Mouse (Mus musculus): ENCODE data around the gene Ugt1a8. TPM values are rescaled to one million over a fixed set of nuclear protein-coding genes. Genes with fewer than 3 reads are reported as not detected.

The Ugt1a8 gene
- total RNA-seq, 2 experiments from 2014 or later = not detected

Other genes with a start within 250 kb of the Ugt1a8 start
- 11.9 and 12.1 TPM in 2 replicates for gene Dgkd, start 234.5 kb upstream of the Ugt1a8 start, total RNA-seq (2015; ENCODE audit: low replicate concordance)
- gene Dgkd, start 234.5 kb upstream of the Ugt1a8 start, total RNA-seq (2017; ENCODE audit: low replicate concordance) = 10.2 and 26.8 TPM in 2 replicates
- 2.7 and 3.8 TPM in 2 replicates for gene Usp40, start 79.3 kb upstream of the Ugt1a8 start, total RNA-seq (2015; ENCODE audit: low replicate concordance)
- 2.6 and 7.4 TPM in 2 replicates for gene Usp40, start 79.3 kb upstream of the Ugt1a8 start, total RNA-seq (2017; ENCODE audit: low replicate concordance)
- gene Ugt1a10, start 32.4 kb upstream of the Ugt1a8 start, total RNA-seq (2015; ENCODE audit: low replicate concordance) = not detected in 2 replicates
- gene Ugt1a10, start 32.4 kb upstream of the Ugt1a8 start, total RNA-seq (2017; ENCODE audit: low replicate concordance) = not detected in 2 replicates
- gene Ugt1a9, start 17.0 kb upstream of the Ugt1a8 start, total RNA-seq (2015; ENCODE audit: low replicate concordance) = not detected in 2 replicates
- 2.4 TPM in 1 of 2 replicates, not detected in the other for gene Ugt1a9, start 17.0 kb upstream of the Ugt1a8 start, total RNA-seq (2017; ENCODE audit: low replicate concordance)
- gene Ugt1a7c, start 7.2 kb downstream of the Ugt1a8 start, total RNA-seq (2015; ENCODE audit: low replicate concordance) = 7.1 and 15.5 TPM in 2 replicates
- gene Ugt1a7c, start 7.2 kb downstream of the Ugt1a8 start, total RNA-seq (2017; ENCODE audit: low replicate concordance) = 9.9 and 11.0 TPM in 2 replicates
- not detected in 2 replicates for gene Ugt1a6b, start 15.4 kb downstream of the Ugt1a8 start, total RNA-seq (2015; ENCODE audit: low replicate concordance)
- not detected in 2 replicates for gene Ugt1a6b, start 15.4 kb downstream of the Ugt1a8 start, total RNA-seq (2017; ENCODE audit: low replicate concordance)
- gene Ugt1a6a, start 47.0 kb downstream of the Ugt1a8 start, total RNA-seq (2015; ENCODE audit: low replicate concordance) = 1.3 TPM in 1 of 2 replicates, not detected in the other
- gene Ugt1a6a, start 47.0 kb downstream of the Ugt1a8 start, total RNA-seq (2017; ENCODE audit: low replicate concordance) = 0.70 and 2.3 TPM in 2 replicates
- not detected in 2 replicates for gene Ugt1a5, start 78.2 kb downstream of the Ugt1a8 start, total RNA-seq (2015; ENCODE audit: low replicate concordance)
- not detected in 2 replicates for gene Ugt1a5, start 78.2 kb downstream of the Ugt1a8 start, total RNA-seq (2017; ENCODE audit: low replicate concordance)
- not detected in 2 replicates for gene Ugt1a2, start 112.8 kb downstream of the Ugt1a8 start, total RNA-seq (2015; ENCODE audit: low replicate concordance)
- not detected in 2 replicates for gene Ugt1a2, start 112.8 kb downstream of the Ugt1a8 start, total RNA-seq (2017; ENCODE audit: low replicate concordance)
- gene Dnajb3, start 118.0 kb downstream of the Ugt1a8 start, total RNA-seq (2015; ENCODE audit: low replicate concordance) = 5.6 and 20.9 TPM in 2 replicates
- gene Dnajb3, start 118.0 kb downstream of the Ugt1a8 start, total RNA-seq (2017; ENCODE audit: low replicate concordance) = 5.4 and 9.1 TPM in 2 replicates
- gene Ugt1a1, start 124.1 kb downstream of the Ugt1a8 start, total RNA-seq (2015; ENCODE audit: low replicate concordance) = not detected in 2 replicates
- 0.70 and 1.0 TPM in 2 replicates for gene Ugt1a1, start 124.1 kb downstream of the Ugt1a8 start, total RNA-seq (2017; ENCODE audit: low replicate concordance)
- 1.7 TPM in 1 of 2 replicates, not detected in the other for gene Mroh2a, start 139.2 kb downstream of the Ugt1a8 start, total RNA-seq (2015; ENCODE audit: low replicate concordance)
- 0.17 and 0.70 TPM in 2 replicates for gene Mroh2a, start 139.2 kb downstream of the Ugt1a8 start, total RNA-seq (2017; ENCODE audit: low replicate concordance)
- gene Hjurp, start 189.8 kb downstream of the Ugt1a8 start, total RNA-seq (2015; ENCODE audit: low replicate concordance) = 66.9 and 89.5 TPM in 2 replicates
- gene Hjurp, start 189.8 kb downstream of the Ugt1a8 start, total RNA-seq (2017; ENCODE audit: low replicate concordance) = 110 and 133 TPM in 2 replicates
- not detected in 2 replicates for gene Trpm8, start 189.8 kb downstream of the Ugt1a8 start, total RNA-seq (2015; ENCODE audit: low replicate concordance)
- gene Trpm8, start 189.8 kb downstream of the Ugt1a8 start, total RNA-seq (2017; ENCODE audit: low replicate concordance) = not detected in 2 replicates

Measured in erythroblast, adult 5-6 weeks (primary cell).